Mouse (Mus musculus): ENCODE data around the gene Olfr658.

Gene Olfr658

DNA sequence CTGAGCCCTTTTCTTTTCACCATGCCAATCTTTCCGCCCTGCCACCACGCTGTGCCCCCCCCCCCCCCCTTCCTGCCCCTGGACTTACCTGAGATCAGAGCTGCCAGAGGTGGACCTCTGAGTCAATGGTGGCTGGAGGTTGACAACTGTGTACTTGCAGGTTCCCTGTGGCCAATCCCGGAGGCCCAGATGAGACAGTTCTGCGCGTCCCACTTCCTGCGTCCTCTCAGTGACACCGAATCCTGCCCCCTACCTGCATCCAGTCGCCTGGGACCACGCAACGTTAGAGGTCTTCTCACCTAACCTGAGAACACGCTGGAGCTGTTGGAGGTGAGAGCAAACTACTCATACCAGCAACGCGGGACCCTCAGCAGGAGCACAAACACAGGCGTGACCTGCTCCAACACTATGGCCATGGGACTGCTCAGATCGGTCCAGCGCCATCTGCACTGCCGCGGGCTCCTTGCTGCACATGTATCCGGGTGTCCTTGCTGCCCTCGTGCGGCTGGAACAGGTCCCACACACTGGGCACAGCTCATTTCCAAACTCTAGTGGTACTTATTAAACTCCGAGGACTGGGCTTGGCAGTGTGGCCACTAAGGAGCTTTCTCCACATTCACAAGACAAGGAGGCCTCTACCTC lies at the start of gene Olfr658:
TSS of gene Olfr658 (minus strand) at position 465 of the 642 bp plus-strand sequence.
- DNase-seq (ENCODE audit: low spot score in 2 of 2) = peak in 1 of 2 experiments; percentile 5

DNA sequence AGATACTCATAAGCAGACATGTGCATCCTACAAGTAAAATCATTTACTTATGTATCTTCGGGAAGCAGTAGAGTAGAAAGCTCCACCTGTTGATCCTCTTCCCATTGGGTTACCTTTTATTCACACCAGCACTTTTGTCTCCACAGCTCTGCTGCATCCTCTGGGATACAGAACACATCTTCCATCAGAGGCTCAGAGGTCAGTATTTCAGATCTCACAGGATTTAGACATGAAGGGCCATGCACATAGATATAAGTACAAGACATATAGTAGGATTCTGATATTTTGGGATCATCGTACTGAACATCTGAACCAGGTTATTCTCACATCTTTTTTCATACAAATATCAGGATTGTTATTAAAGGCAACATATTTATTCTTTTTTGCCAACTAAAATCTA lies 39.1 kb upstream of the Olfr658 start, which contains the start of gene Olfr661:
TSS of gene Olfr661 (plus strand) at position 301 of the 400 bp plus-strand sequence.
- DNase-seq (ENCODE audit: low spot score in 2 of 2) = no peak

DNA sequence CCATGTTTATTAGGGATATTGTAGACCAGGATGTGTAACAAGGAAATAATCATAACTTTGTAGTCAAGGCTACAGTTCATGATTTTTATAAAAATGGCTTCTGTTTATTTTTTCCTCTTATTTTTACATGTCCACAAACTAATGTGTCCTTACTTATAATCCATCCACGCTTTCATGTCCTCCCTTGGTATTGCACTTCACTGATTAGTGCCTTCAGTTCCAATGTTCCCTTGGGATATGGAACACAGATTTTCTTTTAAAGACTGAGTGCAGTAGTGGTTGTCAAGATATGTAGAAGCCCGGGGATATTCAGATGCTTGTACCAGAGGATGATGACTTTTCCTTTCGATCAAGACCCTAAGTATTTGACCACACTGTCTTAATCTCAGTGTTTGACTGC lies 19.3 kb upstream of the Olfr658 start, which contains the start of gene Olfr659:
TSS of gene Olfr659 (plus strand) at position 301 of the 400 bp plus-strand sequence.
- no peak for DNase-seq (ENCODE audit: low spot score in 2 of 2)

DNA sequence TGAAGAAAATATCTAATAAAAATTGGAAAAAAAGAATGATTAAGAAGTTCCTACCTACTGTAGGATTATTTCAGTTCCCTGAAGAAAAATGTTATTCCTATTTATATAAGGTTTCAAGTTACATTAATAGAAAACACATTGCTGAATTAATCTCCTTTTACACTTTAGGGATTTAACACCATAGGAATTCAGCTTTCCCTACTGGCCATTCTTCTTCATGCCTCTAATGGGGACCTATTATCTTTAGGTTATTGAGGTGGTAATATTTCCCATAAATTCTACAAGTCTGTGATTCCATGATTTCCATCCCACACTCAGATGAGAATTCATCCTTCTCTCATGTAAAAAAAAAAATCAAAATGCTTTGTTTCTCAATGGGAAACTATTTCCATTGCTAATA lies 22.6 kb downstream of the Olfr658 start, which contains the start of gene Olfr657:
TSS of gene Olfr657 (plus strand) at position 301 of the 400 bp plus-strand sequence.
- no peak for DNase-seq (ENCODE audit: low spot score in 2 of 2)

DNA sequence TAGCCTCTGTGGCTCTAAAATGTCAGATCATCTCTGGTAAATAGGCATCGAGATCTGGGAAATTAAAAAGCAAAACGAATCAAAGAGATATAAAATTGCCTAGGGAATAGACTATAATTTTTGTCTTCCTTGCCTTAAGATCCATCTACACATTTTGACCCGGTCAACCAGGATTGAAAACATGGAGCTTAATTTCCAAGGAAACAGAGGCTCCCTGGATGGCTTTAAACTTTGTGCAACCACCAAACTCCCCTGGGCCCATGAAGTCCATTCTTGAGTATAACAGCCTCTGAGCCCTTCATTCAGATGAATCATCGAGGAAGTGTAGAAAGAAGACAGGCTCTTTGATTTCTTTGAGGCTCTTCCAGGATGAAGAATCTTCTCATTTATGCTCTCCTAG lies 33.5 kb downstream of the Olfr658 start, which contains the start of gene Olfr656:
TSS of gene Olfr656 (plus strand) at position 301 of the 400 bp plus-strand sequence.
- no peak for DNase-seq (ENCODE audit: low spot score in 2 of 2)

DNA sequence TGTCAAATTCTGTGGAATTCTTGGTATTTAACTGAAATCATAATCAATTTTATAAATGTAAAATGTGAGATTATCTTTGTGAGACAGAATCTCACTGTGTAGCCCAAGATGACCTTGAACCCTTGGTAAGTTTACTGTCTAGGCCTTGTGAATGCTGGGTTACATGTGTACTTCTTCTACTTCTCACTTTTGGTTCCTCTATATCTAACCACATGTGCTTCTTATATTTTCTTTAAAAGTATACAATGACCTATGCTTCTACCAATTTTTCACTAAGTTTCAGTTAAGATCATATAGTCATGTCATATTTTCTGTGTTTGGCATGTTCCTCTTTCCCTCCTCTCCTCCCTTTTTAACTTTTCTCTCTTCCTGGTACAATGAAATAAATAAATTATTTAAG lies 42.4 kb downstream of the Olfr658 start:
- no peak for DNase-seq (ENCODE audit: low spot score in 2 of 2)

DNA sequence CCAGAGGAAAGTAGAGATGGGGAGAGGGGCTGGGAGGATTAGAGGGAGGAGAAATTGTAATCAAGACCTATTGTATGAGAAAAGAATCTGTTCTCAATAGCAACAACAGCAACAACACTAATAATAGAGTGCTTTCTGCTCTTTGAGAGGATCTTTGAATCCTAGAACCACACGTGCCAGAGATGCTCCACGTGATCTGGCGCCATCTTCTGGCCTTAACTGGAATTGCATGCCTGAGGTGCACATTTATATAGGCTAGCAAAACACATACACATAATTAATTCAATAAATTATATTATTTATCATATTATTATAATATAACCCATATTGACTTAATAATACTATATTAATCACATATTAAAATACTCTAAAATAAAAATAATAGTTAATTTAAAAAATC lies 43.9 kb downstream of the Olfr658 start:
- DNase-seq (ENCODE audit: low spot score in 2 of 2) = peak; percentile 14 to 54

DNA sequence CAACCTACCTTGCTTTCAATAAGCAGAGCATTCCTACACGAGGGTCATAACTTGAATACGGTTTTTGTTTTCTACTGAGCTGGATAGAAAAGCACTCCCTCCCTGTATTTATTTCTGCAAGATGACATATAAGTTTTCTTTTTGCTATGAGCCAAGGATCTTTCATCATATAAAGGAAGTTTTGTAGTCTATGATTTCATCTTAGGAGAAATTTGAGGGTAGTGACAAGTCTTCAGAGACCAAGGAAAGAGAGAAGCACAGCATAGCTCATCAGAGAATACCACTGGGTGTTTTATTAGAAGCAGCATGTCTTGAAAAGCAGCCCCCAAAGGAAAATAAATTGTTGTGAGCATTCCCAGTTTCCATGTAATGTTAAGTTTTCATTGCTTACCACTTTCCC lies 45.4 kb downstream of the Olfr658 start, which contains the start of gene Olfr655:
TSS of gene Olfr655 (minus strand) at position 101 of the 400 bp plus-strand sequence.
- no peak for DNase-seq (ENCODE audit: low spot score in 2 of 2)
